Mouse (Mus musculus) kidney, embryonic 16.5 days (tissue): ENCODE results near the gene Sdk2. TPM values are rescaled to one million over a fixed set of nuclear protein-coding genes. Genes with fewer than 3 reads are reported as not detected.

Experiments used
- ATAC-seq: fragments of 200-750 bp; cut with Nextera tagmentation; 2 replicates; pipeline ENCODE4 v1.8.0; 2017; ENCODE audit warnings: moderate TSS enrichment; ENCODE audit not compliant: low FRiP score, low TSS enrichment
- H3K27ac ChIP-seq: fragments of 300-500 bp; sonication (generic); 2 replicates; pipeline ENCODE4 v1.5.1; 2014; ENCODE audit warnings: low read length
- H3K27me3 ChIP-seq: fragments of 300-500 bp; sonication (generic); 2 replicates; pipeline ENCODE4 v1.6.1; 2014; ENCODE audit warnings: low read length, control low read depth, mixed read lengths; ENCODE audit not compliant: insufficient read depth
- H3K36me3 ChIP-seq: fragments of 300-500 bp; sonication (generic); 2 replicates; pipeline ENCODE4 v1.6.1; 2014; ENCODE audit warnings: low read length, control low read depth, mixed read lengths; ENCODE audit not compliant: insufficient read depth
- H3K4me1 ChIP-seq: fragments of 300-500 bp; sonication (generic); 2 replicates; pipeline ENCODE4 v1.6.1; 2014; ENCODE audit warnings: low read length, control low read depth, mixed read lengths; ENCODE audit not compliant: insufficient read depth
- H3K4me2 ChIP-seq: fragments of 300-500 bp; sonication (generic); replicated peaks from 2 replicates; pipeline ENCODE4 v1.6.1; 2014; ENCODE audit warnings: low read depth, low read length
- H3K4me3 ChIP-seq: fragments of 300-500 bp; sonication (generic); 2 replicates; pipeline ENCODE4 v1.5.1; 2014; ENCODE audit warnings: mild to moderate bottlenecking, low read length
- H3K9ac ChIP-seq: fragments of 300-500 bp; sonication (generic); replicated peaks from 2 replicates; pipeline ENCODE4 v1.6.1; 2014; ENCODE audit warnings: low read length
- H3K9me3 ChIP-seq: fragments of 300-500 bp; sonication (generic); 2 replicates; pipeline ENCODE4 v1.6.1; 2016; ENCODE audit warnings: low read length, control low read depth
- WGBS: fragments of 180-500 bp; shearing (Covaris S2); extraction: QIAGEN DNeasy Blood & Tissue Kit; methylation state at CpG from one replicate; pipeline ENCODE4 v1.1.7; 2014; 5-methylcytosine and 5-hydroxymethylcytosine counted together
- polyA plus RNA-seq: library from polyadenylated mRNA; unstranded; fragments of >200 nt; fragmentation: Nextera tagmentation; extraction: Ambion mirVana; gene quantifications from 2 replicates; pipeline ENCODE4 v1.2.1, GENCODE M21; 2015

Sdk2 gene
- polyA plus RNA-seq, 1 experiment from 2014 or later = 2.8 TPM

DNA sequence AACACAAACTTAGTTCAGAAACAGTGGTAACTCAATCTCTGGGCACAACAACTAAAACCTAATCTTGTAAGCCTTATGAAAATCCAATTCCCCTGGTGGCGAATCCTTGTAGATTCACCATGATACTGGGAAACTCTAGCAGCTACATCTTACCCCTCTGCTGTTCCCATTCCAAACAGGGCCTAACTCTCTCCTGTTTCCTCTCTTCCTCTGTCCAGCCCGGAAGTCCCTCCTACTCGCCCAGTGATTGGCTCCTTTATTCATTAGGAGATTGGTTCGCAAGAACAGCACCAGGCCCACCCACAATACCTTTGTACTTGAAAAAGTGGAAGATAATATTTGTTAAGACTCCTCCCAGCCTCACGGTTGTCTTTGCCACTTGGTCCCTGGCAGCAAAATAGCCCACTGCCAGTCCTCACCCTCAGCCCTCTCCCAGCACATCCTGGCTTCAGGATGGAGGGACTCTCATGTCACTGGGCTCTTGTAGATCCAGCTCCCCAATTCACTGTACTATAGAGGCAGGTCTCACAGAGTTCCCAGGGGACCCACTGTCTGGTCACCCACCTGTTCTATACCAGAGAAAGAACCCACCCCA is 178.6 kb downstream of the Sdk2 start:
- no peak overlapping the region for H3K4me2 ChIP-seq
- H3K36me3 ChIP-seq = no peaks in the 10 kb centered on the region
- H3K4me3 ChIP-seq = no peak overlapping the region
- no peak overlapping the region for H3K9ac ChIP-seq
- 86% methylated on average over 5 of the region's 5 CpGs for WGBS
- H3K9me3 ChIP-seq = no peaks in the 10 kb centered on the region
- H3K4me1 ChIP-seq = peaks cover 7% of the 10 kb centered on the region; the same call in 1 of the 2 replicates
- H3K27me3 ChIP-seq = no peaks in the 10 kb centered on the region
- no peak for ATAC-seq
- no peak overlapping the region for H3K27ac ChIP-seq

DNA sequence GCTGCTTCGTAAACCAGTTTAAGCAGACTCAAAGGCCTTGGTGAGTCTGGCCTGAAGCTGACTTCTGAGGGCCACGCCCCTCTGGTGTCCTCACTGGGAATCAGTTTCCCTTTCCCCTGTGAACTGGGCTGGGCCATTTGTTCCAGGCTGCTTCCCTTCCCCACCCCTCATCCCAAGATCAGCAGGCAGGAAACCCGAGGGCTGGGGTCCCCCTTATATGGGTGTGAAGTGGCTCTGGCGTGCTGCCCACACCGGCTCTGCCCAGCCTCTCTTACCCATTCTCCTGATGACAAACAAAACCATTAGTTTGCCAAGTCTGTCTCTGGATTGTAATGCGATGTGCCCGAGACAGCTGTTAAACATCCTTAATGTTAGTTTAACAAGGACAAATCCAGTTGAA is 180.5 kb downstream of the Sdk2 start:
- no peak for ATAC-seq
- no peak overlapping the region for H3K27ac ChIP-seq
- no peaks in the 10 kb centered on the region for H3K27me3 ChIP-seq
- no peaks in the 10 kb centered on the region for H3K9me3 ChIP-seq
- no peak overlapping the region for H3K4me2 ChIP-seq
- 51% methylated on average over 7 of the region's 7 CpGs for WGBS
- no peak overlapping the region for H3K4me3 ChIP-seq
- no peak overlapping the region for H3K9ac ChIP-seq
- H3K36me3 ChIP-seq = no peaks in the 10 kb centered on the region
- H3K4me1 ChIP-seq = peaks cover 7% of the 10 kb centered on the region; the same call in 1 of the 2 replicates

DNA sequence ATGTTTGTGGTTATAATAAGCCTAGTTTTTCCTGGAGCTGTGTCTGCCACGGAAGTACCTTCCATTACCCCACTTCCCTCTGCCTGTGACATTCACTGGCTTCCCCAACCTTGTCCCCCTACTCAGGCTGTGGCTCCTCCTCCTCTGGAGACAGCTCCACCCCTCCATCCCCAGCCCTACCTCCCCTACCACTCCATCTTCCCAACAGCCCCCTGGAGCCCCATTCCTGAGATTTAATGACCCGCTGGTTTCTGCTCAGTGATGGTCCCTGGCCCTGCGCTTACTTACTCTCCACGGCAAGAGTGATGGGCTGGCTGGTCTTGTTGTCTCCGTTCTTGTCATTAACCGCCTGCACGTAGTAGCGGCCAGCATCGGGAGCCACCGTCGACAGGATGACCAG is 181.9 kb downstream of the Sdk2 start:
- Histone ChIP-seq H3K4me3 (no peak overlapping the region), H3K4me2 (0 out of 2 replicates have a peak overlapping the region, but pooled peaks have one; percentile 7), H3K36me3 (no peaks in the 10 kb centered on the region), H3K27ac (no peak overlapping the region), H3K9me3 (no peaks in the 10 kb centered on the region), H3K4me1 (peaks cover 7% of the 10 kb centered on the region; the same call in 1 of the 2 replicates), H3K9ac (no peak overlapping the region), H3K27me3 (no peaks in the 10 kb centered on the region)
- peak; percentile 84 for ATAC-seq
- WGBS = 21% methylated on average over 11 of the region's 11 CpGs

DNA sequence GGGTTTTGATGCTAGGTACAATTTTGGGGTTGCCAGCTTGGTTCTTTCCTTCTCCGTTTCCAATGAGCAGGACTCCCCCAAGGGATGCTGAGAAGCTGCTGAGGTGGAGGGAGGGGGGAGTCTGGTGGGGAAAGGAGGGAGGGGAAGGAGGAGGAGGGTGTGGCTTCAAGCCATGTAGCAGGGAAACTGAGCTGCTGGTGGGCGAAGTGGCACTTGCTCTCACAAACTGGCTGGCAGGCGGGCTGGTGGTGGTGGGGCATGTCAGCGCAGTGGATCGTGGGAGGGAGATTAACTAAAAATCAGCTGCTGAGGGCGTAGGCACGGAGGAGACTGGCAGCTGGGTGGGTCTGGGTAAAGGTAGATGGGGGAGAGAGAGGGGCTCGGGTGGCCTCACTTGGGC is 183.8 kb downstream of the Sdk2 start:
- H3K9me3 ChIP-seq = no peaks in the 10 kb centered on the region
- no peak overlapping the region for H3K9ac ChIP-seq
- no peaks in the 10 kb centered on the region for H3K36me3 ChIP-seq
- H3K4me2 ChIP-seq = no peak overlapping the region
- WGBS = 81% methylated on average over 8 of the region's 8 CpGs
- no peaks in the 10 kb centered on the region for H3K27me3 ChIP-seq
- H3K4me3 ChIP-seq = no peak overlapping the region
- ATAC-seq = no peak
- H3K27ac ChIP-seq = no peak overlapping the region
- H3K4me1 ChIP-seq = peaks cover 7% of the 10 kb centered on the region; the same call in 1 of the 2 replicates

DNA sequence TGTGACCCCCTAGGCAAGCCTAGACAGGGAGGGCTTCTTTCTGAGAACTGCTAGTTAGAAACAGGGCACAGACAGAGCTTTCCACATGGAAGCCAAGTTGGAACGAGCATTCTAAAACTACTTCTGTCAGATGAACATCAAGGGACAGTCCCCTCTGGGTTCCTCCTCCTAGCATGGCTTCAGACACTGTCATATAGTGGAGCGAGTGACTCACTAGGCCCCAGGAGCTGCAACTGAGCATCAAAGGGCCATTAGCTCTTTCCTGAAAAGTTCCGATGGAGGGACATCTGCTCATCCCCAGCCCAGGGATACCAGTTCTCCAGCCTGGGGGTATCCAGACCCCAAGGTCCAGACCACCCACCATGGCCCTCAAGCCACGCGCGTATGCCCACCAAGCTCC is 185.0 kb downstream of the Sdk2 start:
- H3K9ac ChIP-seq = no peak overlapping the region
- WGBS = 86% methylated on average over 6 of the region's 6 CpGs
- no peaks in the 10 kb centered on the region for H3K9me3 ChIP-seq
- no peak overlapping the region for H3K27ac ChIP-seq
- no peak overlapping the region for H3K4me2 ChIP-seq
- no peak for ATAC-seq
- H3K36me3 ChIP-seq = no peaks in the 10 kb centered on the region
- H3K27me3 ChIP-seq = no peaks in the 10 kb centered on the region
- H3K4me1 ChIP-seq = peaks cover 7% of the 10 kb centered on the region; the same call in 1 of the 2 replicates
- no peak overlapping the region for H3K4me3 ChIP-seq

DNA sequence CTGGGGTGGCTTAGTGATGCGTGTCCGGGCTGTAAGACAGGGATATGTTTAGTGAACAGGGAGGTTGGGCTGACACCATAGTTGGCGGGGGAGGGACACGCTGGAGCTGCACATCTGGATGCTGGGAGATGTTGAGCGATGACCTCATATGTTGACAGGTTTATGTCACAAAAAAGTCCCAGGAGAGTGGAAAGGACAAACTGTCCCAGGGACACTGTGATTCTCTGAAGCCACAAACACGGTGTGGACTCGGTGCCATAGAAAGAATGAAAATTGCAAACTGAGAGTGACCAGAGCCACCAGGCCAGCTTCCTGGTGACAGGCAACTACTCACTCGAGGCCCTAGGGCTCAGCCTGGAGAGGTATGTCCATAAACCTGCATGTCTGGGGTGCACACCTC is 199.8 kb downstream of the Sdk2 start:
- H3K4me2 ChIP-seq = no peak overlapping the region
- WGBS = 84% methylated on average over 8 of the region's 8 CpGs
- no peaks in the 10 kb centered on the region for H3K27me3 ChIP-seq
- H3K4me1 ChIP-seq = peaks cover 4% of the 10 kb centered on the region; the same call in 1 of the 2 replicates
- H3K9me3 ChIP-seq = no peaks in the 10 kb centered on the region
- no peaks in the 10 kb centered on the region for H3K36me3 ChIP-seq
- no peak overlapping the region for H3K9ac ChIP-seq
- no peak for ATAC-seq
- H3K27ac ChIP-seq = no peak overlapping the region
- H3K4me3 ChIP-seq = no peak overlapping the region

DNA sequence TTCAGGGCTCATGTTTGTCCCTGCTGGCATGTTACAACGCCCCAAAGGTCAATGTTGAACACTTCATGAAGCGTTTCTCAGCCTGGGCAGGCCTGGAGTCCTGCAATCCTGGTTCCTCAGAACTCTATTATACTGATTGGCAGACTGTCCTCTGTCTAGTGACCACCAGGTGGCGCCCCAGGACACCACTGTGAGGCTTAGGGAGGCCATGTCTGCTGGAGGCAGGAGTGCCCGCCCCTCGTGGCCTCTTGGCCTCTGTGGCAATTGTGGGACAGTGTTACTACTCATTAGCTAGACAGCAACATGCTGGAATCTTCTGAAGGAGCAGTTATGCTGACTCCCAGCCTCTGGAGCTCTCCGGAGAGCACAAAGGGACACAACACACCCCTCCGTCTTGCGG is 201.2 kb downstream of the Sdk2 start:
- Histone ChIP-seq H3K4me2 (no peak overlapping the region), H3K9me3 (no peaks in the 10 kb centered on the region), H3K27me3 (no peaks in the 10 kb centered on the region), H3K36me3 (no peaks in the 10 kb centered on the region), H3K9ac (0 out of 2 replicates have a peak overlapping the region, but pooled peaks have one; percentile 38), H3K27ac (no peak overlapping the region), H3K4me3 (no peak overlapping the region), H3K4me1 (peaks cover 4% of the 10 kb centered on the region; the same call in 1 of the 2 replicates)
- ATAC-seq = peak; percentile 76
- WGBS = 36% methylated on average over 8 of the region's 8 CpGs

DNA sequence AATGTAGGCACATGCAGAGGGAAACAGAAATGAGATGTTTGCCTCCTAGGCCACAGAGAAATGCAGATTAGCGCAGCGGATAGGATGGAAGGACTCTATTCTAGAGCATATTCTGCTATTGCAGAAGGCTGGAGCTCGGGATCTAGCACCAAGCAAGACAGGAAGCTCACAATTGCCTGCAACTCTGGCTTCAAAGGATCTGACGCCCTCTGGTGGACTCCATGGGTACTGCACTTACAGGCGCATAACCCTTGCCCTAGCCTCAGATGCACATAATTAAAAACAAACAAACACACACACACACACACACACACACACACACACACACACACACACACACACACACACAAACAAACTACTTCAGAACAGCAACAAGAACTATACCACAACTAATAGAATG is 203.4 kb downstream of the Sdk2 start:
- H3K36me3 ChIP-seq = no peaks in the 10 kb centered on the region
- no peak overlapping the region for H3K4me3 ChIP-seq
- peaks cover 4% of the 10 kb centered on the region; the same call in 1 of the 2 replicates for H3K4me1 ChIP-seq
- no peaks in the 10 kb centered on the region for H3K9me3 ChIP-seq
- no peak overlapping the region for H3K27ac ChIP-seq
- no peak overlapping the region for H3K9ac ChIP-seq
- WGBS = 76% methylated on average over 5 of the region's 5 CpGs
- no peaks in the 10 kb centered on the region for H3K27me3 ChIP-seq
- ATAC-seq = no peak
- H3K4me2 ChIP-seq = no peak overlapping the region

DNA sequence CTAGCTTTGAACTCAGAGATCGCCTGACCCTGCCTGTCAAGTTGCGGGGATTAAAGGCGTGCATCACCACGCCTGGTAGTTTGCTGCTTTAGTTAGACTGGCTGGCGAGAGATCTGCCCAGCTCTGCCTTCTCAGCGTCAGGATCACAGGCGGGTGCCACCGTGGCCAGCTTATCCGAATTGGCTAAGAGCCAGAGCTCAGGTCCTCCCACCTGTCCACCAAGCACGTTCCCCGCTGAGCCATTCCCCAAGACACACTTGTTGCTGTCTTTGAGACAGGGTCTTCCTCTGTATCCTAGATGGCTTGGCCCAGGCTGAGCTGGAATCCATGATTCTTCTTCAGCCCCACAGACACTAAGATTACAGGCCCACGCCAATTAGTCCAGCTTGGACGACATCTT is 211.2 kb downstream of the Sdk2 start:
- no peak for ATAC-seq
- Histone ChIP-seq H3K4me3 (no peak overlapping the region), H3K4me1 (no peaks in the 10 kb centered on the region), H3K9me3 (no peaks in the 10 kb centered on the region), H3K36me3 (no peaks in the 10 kb centered on the region), H3K9ac (no peak overlapping the region), H3K4me2 (no peak overlapping the region), H3K27me3 (no peaks in the 10 kb centered on the region), H3K27ac (no peak overlapping the region)
- 80% methylated on average over 13 of the region's 13 CpGs for WGBS

DNA sequence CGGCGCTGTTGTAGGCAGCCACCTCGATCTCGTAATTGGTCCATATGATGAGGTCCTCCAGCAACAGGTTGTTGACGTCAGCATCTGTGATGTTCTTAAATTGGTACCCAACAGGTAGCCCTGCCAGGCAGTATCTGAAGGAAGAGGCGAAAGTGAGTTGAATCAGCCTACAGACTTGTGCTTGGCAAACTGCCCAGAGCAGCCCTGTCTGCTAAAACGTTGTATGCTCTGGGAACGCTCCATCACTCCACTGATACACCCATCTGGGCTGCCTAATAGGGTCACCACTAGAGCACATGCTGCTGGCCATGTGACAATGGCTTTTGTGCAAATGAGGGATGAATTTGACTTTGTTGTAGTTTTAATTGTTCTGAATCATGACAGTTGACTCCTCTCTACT is 215.1 kb downstream of the Sdk2 start:
- Histone ChIP-seq H3K9me3 (no peaks in the 10 kb centered on the region), H3K9ac (no peak overlapping the region), H3K4me3 (no peak overlapping the region), H3K27ac (no peak overlapping the region), H3K4me1 (no peaks in the 10 kb centered on the region), H3K36me3 (no peaks in the 10 kb centered on the region), H3K27me3 (no peaks in the 10 kb centered on the region), H3K4me2 (no peak overlapping the region)
- no peak for ATAC-seq
- 84% methylated on average over 8 of the region's 8 CpGs for whole genome bisulfite sequencing
